Mouse (Mus musculus): ENCODE data around the gene Lin28a. TPM values are rescaled to one million over a fixed set of nuclear protein-coding genes. Genes with fewer than 3 reads are reported as not detected.

The Lin28a gene
- 0.16 TPM for polyA plus RNA-seq (2012; fragmentation: generic; extraction: Trizol)

- peaks cover 32% of the 10 kb centered on the region for H3K27me3 ChIP-seq (ENCODE audit: control insufficient read depth, insufficient read depth, insufficient read length)
- H3K79me2 ChIP-seq (ENCODE audit: control insufficient read depth, insufficient read depth), result no peaks in the 10 kb centered on the region
- H3K4me3 ChIP-seq, result no peak within 1 kb of the TSS
Measured at GRCm38 (mm10) chr4:134018779-134019145, at the start of gene Lin28a. Gene Lin28a, minus strand, starts transcription at chr4:134018841.

GRCm38 (mm10) chr4:134067833-134068544, 49.3 kb upstream of the Lin28a start:
- Histone ChIP-seq H3K4me3 (no peak overlapping the region), H3ac (ENCODE audit: control insufficient read depth, insufficient read length) (no peak overlapping the region), H3K36me3 (ENCODE audit: control insufficient read depth, insufficient read depth) (no peaks in the 10 kb centered on the region), H3K4me2 (ENCODE audit: low read depth) (no peak overlapping the region), H3K79me2 (ENCODE audit: control insufficient read depth, insufficient read depth) (no peaks in the 10 kb centered on the region), H3K27me3 (ENCODE audit: control insufficient read depth, insufficient read depth, insufficient read length) (peaks cover 23% of the 10 kb centered on the region)
- TF ChIP-seq POLR2AphosphoS2 (IDR thresholded peaks at IDR 0.05; ENCODE audit: insufficient read length, low read depth) (no peak), E2F4 (IDR thresholded peaks at IDR 0.05; ENCODE audit: insufficient read depth) (no peak), POLR2A (IDR thresholded peaks at IDR 0.05; ENCODE audit: insufficient read length, low read depth) (no peak), TCF3 (IDR thresholded peaks at IDR 0.05; ENCODE audit: insufficient read length, low read depth) (no peak), MAX (IDR thresholded peaks at IDR 0.05; ENCODE audit: low read depth) (no peak), MYOG (IDR thresholded peaks at IDR 0.05; ENCODE audit: control insufficient read depth in 1 of 3, insufficient read depth in 1 of 3, insufficient read length in 2 of 3, low read depth in 2 of 3) (no peak), SRF (IDR thresholded peaks at IDR 0.05; ENCODE audit: control insufficient read depth, insufficient read length, low read depth) (no peak), MYOD1 (IDR thresholded peaks at IDR 0.05; ENCODE audit: control insufficient read depth in 1 of 3, insufficient read length in 2 of 3, low read depth in 2 of 3) (no peak), TCF12 (IDR thresholded peaks at IDR 0.05; ENCODE audit: insufficient read depth, poor library complexity, severe bottlenecking) (no peak), CEBPB (IDR thresholded peaks at IDR 0.05; ENCODE audit: insufficient read depth, poor library complexity, severe bottlenecking) (no peak), REST (IDR thresholded peaks at IDR 0.05; ENCODE audit: insufficient read depth, insufficient read length) (no peak), USF1 (IDR thresholded peaks at IDR 0.05; ENCODE audit: low read depth) (no peak)

More at GRCm38 (mm10) chr4:134018779-134019145, at the start of gene Lin28a:
- H3K36me3 ChIP-seq (ENCODE audit: control insufficient read depth, insufficient read depth), result no peaks in the 10 kb centered on the region
- no peak within 1 kb of the TSS for H3ac ChIP-seq (ENCODE audit: control insufficient read depth, insufficient read length)
- no peak within 1 kb of the TSS for H3K4me2 ChIP-seq (ENCODE audit: low read depth)
- no peak for TF ChIP-seq CEBPB (IDR thresholded peaks at IDR 0.05; ENCODE audit: insufficient read depth, poor library complexity, severe bottlenecking)
- TF ChIP-seq TCF3 (IDR thresholded peaks at IDR 0.05; ENCODE audit: insufficient read length, low read depth), result no peak

- Histone ChIP-seq H3K4me3 (no peak overlapping the region), H3K79me2 (ENCODE audit: control insufficient read depth, insufficient read depth) (no peaks in the 10 kb centered on the region), H3K27me3 (ENCODE audit: control insufficient read depth, insufficient read depth, insufficient read length) (peaks cover 17% of the 10 kb centered on the region), H3ac (ENCODE audit: control insufficient read depth, insufficient read length) (no peak overlapping the region), H3K36me3 (ENCODE audit: control insufficient read depth, insufficient read depth) (no peaks in the 10 kb centered on the region), H3K4me2 (ENCODE audit: low read depth) (no peak overlapping the region)
- no peak for TF ChIP-seq MAX (IDR thresholded peaks at IDR 0.05; ENCODE audit: low read depth)
- TF ChIP-seq POLR2AphosphoS2 (IDR thresholded peaks at IDR 0.05; ENCODE audit: insufficient read length, low read depth), result no peak
- TF ChIP-seq USF1 (IDR thresholded peaks at IDR 0.05; ENCODE audit: low read depth), result no peak
- TF ChIP-seq E2F4 (IDR thresholded peaks at IDR 0.05; ENCODE audit: insufficient read depth), result no peak
- no peak for TF ChIP-seq CEBPB (IDR thresholded peaks at IDR 0.05; ENCODE audit: insufficient read depth, poor library complexity, severe bottlenecking)
- TF ChIP-seq MYOD1 (IDR thresholded peaks at IDR 0.05; ENCODE audit: control insufficient read depth in 1 of 3, insufficient read length in 2 of 3, low read depth in 2 of 3), result no peak
- no peak for TF ChIP-seq POLR2A (IDR thresholded peaks at IDR 0.05; ENCODE audit: insufficient read length, low read depth)
- no peak for TF ChIP-seq TCF3 (IDR thresholded peaks at IDR 0.05; ENCODE audit: insufficient read length, low read depth)
- no peak for TF ChIP-seq REST (IDR thresholded peaks at IDR 0.05; ENCODE audit: insufficient read depth, insufficient read length)
- TF ChIP-seq MYOG (IDR thresholded peaks at IDR 0.05; ENCODE audit: control insufficient read depth in 1 of 3, insufficient read depth in 1 of 3, insufficient read length in 2 of 3, low read depth in 2 of 3), result no peak
- no peak for TF ChIP-seq SRF (IDR thresholded peaks at IDR 0.05; ENCODE audit: control insufficient read depth, insufficient read length, low read depth)
- TF ChIP-seq TCF12 (IDR thresholded peaks at IDR 0.05; ENCODE audit: insufficient read depth, poor library complexity, severe bottlenecking), result no peak
Measured at GRCm38 (mm10) chr4:134067383-134067782, 48.7 kb upstream of the Lin28a start.

GRCm38 (mm10) chr4:134065431-134066004, 46.9 kb upstream of the Lin28a start:
- Histone ChIP-seq H3K27me3 (ENCODE audit: control insufficient read depth, insufficient read depth, insufficient read length) (peaks cover 15% of the 10 kb centered on the region), H3K4me3 (no peak overlapping the region), H3K4me2 (ENCODE audit: low read depth) (no peak overlapping the region), H3ac (ENCODE audit: control insufficient read depth, insufficient read length) (no peak overlapping the region), H3K79me2 (ENCODE audit: control insufficient read depth, insufficient read depth) (no peaks in the 10 kb centered on the region), H3K36me3 (ENCODE audit: control insufficient read depth, insufficient read depth) (no peaks in the 10 kb centered on the region)
- TF ChIP-seq POLR2AphosphoS2 (IDR thresholded peaks at IDR 0.05; ENCODE audit: insufficient read length, low read depth), result no peak
- no peak for TF ChIP-seq SRF (IDR thresholded peaks at IDR 0.05; ENCODE audit: control insufficient read depth, insufficient read length, low read depth)
- TF ChIP-seq MAX (IDR thresholded peaks at IDR 0.05; ENCODE audit: low read depth), result no peak
- TF ChIP-seq REST (IDR thresholded peaks at IDR 0.05; ENCODE audit: insufficient read depth, insufficient read length), result no peak
- TF ChIP-seq E2F4 (IDR thresholded peaks at IDR 0.05; ENCODE audit: insufficient read depth), result no peak

- TF ChIP-seq MYOD1 (IDR thresholded peaks at IDR 0.05; ENCODE audit: control insufficient read depth in 1 of 3, insufficient read length in 2 of 3, low read depth in 2 of 3) (no peak), POLR2AphosphoS2 (IDR thresholded peaks at IDR 0.05; ENCODE audit: insufficient read length, low read depth) (no peak), SRF (IDR thresholded peaks at IDR 0.05; ENCODE audit: control insufficient read depth, insufficient read length, low read depth) (no peak), CEBPB (IDR thresholded peaks at IDR 0.05; ENCODE audit: insufficient read depth, poor library complexity, severe bottlenecking) (no peak), TCF3 (IDR thresholded peaks at IDR 0.05; ENCODE audit: insufficient read length, low read depth) (no peak), MYOG (IDR thresholded peaks at IDR 0.05; ENCODE audit: control insufficient read depth in 1 of 3, insufficient read depth in 1 of 3, insufficient read length in 2 of 3, low read depth in 2 of 3) (no peak), TCF12 (IDR thresholded peaks at IDR 0.05; ENCODE audit: insufficient read depth, poor library complexity, severe bottlenecking) (no peak), USF1 (IDR thresholded peaks at IDR 0.05; ENCODE audit: low read depth) (no peak), MAX (IDR thresholded peaks at IDR 0.05; ENCODE audit: low read depth) (no peak), REST (IDR thresholded peaks at IDR 0.05; ENCODE audit: insufficient read depth, insufficient read length) (no peak), E2F4 (IDR thresholded peaks at IDR 0.05; ENCODE audit: insufficient read depth) (no peak), POLR2A (IDR thresholded peaks at IDR 0.05; ENCODE audit: insufficient read length, low read depth) (no peak)
- H3K4me2 ChIP-seq (ENCODE audit: low read depth), result peak overlapping the region; percentile 52
- H3K79me2 ChIP-seq (ENCODE audit: control insufficient read depth, insufficient read depth), result no peaks in the 10 kb centered on the region
Measured at GRCm38 (mm10) chr4:134062561-134062960, 43.9 kb upstream of the Lin28a start.

More at GRCm38 (mm10) chr4:134062561-134062960, 43.9 kb upstream of the Lin28a start:
- Histone ChIP-seq H3K27me3 (ENCODE audit: control insufficient read depth, insufficient read depth, insufficient read length) (peaks cover 15% of the 10 kb centered on the region), H3ac (ENCODE audit: control insufficient read depth, insufficient read length) (no peak overlapping the region), H3K4me3 (no peak overlapping the region), H3K36me3 (ENCODE audit: control insufficient read depth, insufficient read depth) (no peaks in the 10 kb centered on the region)

Data from myocyte (in vitro differentiated cells).